Mouse (Mus musculus) CH12.LX (cell line): ENCODE measurements around the gene Olfr1441. TPM values are rescaled to one million over a fixed set of nuclear protein-coding genes. Genes with fewer than 3 reads are reported as not detected.

Source experiments
- DNase-seq: peaks from one replicate; pipeline ENCODE4 v3.0.0-alpha.2; 2013; ENCODE audit errors: extremely low read depth
- H3K27ac ChIP-seq: 2 replicates; pipeline ENCODE4 v1.5.1; 2012; ENCODE audit warnings: low read depth, mild to moderate bottlenecking, control low read depth, moderate library complexity; ENCODE audit not compliant: insufficient read depth
- H3K27me3 ChIP-seq: replicated peaks from 2 replicates; pipeline ENCODE3; 2012; ENCODE audit warnings: inconsistent platforms
- H3K36me3 ChIP-seq, 2 experiments: replicated peaks in 1 of 2; 2 replicates each; pipeline versions ENCODE3 to v1.6.1; 2012; ENCODE audit warnings: inconsistent platforms in 1 of 2, low read length in 1 of 2, mild to moderate bottlenecking in 1 of 2, mixed read lengths in 1 of 2, moderate library complexity in 1 of 2; ENCODE audit not compliant: control insufficient read depth in 1 of 2, insufficient read depth in 1 of 2
- H3K4me1 ChIP-seq, 2 experiments: 2 replicates each; pipeline ENCODE4 v1.6.1; 2012; ENCODE audit warnings: inconsistent platforms in 1 of 2, moderate library complexity in 1 of 2; ENCODE audit not compliant: insufficient read depth in 2 of 2, control insufficient read depth in 1 of 2
- H3K4me2 ChIP-seq: 2 replicates; pipeline ENCODE4 v1.6.1; 2012; ENCODE audit warnings: low read depth, mild to moderate bottlenecking, control low read depth; ENCODE audit not compliant: poor library complexity, insufficient read depth, severe bottlenecking
- H3K4me3 ChIP-seq, 3 experiments: fragments of 150-350 bp in 1 of 3; sonication (generic) in 1 of 3; replicated peaks in 1 of 3; 2 replicates each; pipeline versions ENCODE3 to v1.5.1; 2011 to 2012; ENCODE audit warnings: low read depth in 2 of 3, low read length in 2 of 3, mild to moderate bottlenecking in 2 of 3, moderate library complexity in 2 of 3, control low read depth in 1 of 3, improper control_type of control experiment in 1 of 3, inconsistent platforms in 1 of 3, mixed read lengths in 1 of 3; ENCODE audit not compliant: poor library complexity in 1 of 3
- H3K79me2 ChIP-seq: replicated peaks from 2 replicates; pipeline ENCODE4 v1.6.1; 2012; ENCODE audit warnings: mild to moderate bottlenecking, moderate library complexity; ENCODE audit not compliant: control insufficient read depth, poor library complexity, insufficient read depth, severe bottlenecking; ENCODE audit errors: extremely low read depth
- H3K9ac ChIP-seq: 2 replicates; pipeline ENCODE4 v1.6.1; 2012; ENCODE audit warnings: low read depth, mild to moderate bottlenecking, control low read depth, moderate library complexity; ENCODE audit not compliant: insufficient read depth
- H3K9me3 ChIP-seq: replicated peaks from 2 replicates; pipeline ENCODE3; 2012; ENCODE audit warnings: low read length, inconsistent platforms, mixed read lengths
- CHD1 ChIP-seq: IDR thresholded peaks from 2 replicates; pipeline ENCODE4 v1.6.1; 2012; ENCODE audit warnings: low read depth, low read length, improper control_type of control experiment, inconsistent platforms
- CHD2 ChIP-seq: IDR thresholded peaks from 2 replicates; pipeline ENCODE4 v1.6.1; 2011; ENCODE audit warnings: low read length, improper control_type of control experiment
- CTCF ChIP-seq, 2 experiments: IDR thresholded peaks in 1 of 2; conservative IDR thresholded peaks in 1 of 2; 2 replicates each; pipeline ENCODE4 v1.5.1; 2011 to 2012; ENCODE audit warnings: low read depth in 2 of 2, low read length in 2 of 2, improper control_type of control experiment in 1 of 2, inconsistent platforms in 1 of 2, mild to moderate bottlenecking in 1 of 2, moderate library complexity in 1 of 2
- E2F4 ChIP-seq: IDR thresholded peaks from 2 replicates; pipeline ENCODE4 v1.6.1; 2011; ENCODE audit warnings: low read depth, low read length, improper control_type of control experiment; ENCODE audit not compliant: insufficient replicate concordance
- ELF1 ChIP-seq: IDR thresholded peaks from 2 replicates; pipeline ENCODE4 v1.6.1; 2014; ENCODE audit warnings: low read depth, mild to moderate bottlenecking, inconsistent platforms, low read length, improper control_type of control experiment
- EP300 ChIP-seq: IDR thresholded peaks from 2 replicates; pipeline ENCODE4 v1.6.1; 2011; ENCODE audit warnings: low read length, improper control_type of control experiment
- GABPA ChIP-seq: IDR thresholded peaks from 2 replicates; pipeline ENCODE4 v1.6.1; 2012; ENCODE audit warnings: low read depth, low read length, improper control_type of control experiment, inconsistent platforms; ENCODE audit not compliant: insufficient replicate concordance
- HCFC1 ChIP-seq: IDR thresholded peaks from 2 replicates; pipeline ENCODE4 v1.6.1; 2012; ENCODE audit warnings: low read depth, mild to moderate bottlenecking, inconsistent platforms, low read length, improper control_type of control experiment
- IRF4 ChIP-seq: IDR thresholded peaks from 2 replicates; pipeline ENCODE4 v1.6.1; 2014; ENCODE audit warnings: low read depth, mild to moderate bottlenecking, inconsistent platforms, low read length, improper control_type of control experiment
- JUND ChIP-seq: conservative IDR thresholded peaks from 2 replicates; pipeline ENCODE4 v1.6.1; 2011; ENCODE audit warnings: low read depth, low read length, improper control_type of control experiment
- KAT2A ChIP-seq: IDR thresholded peaks from 2 replicates; pipeline ENCODE4 v1.6.1; 2012; ENCODE audit warnings: low read length, improper control_type of control experiment, inconsistent platforms; ENCODE audit not compliant: insufficient replicate concordance
- MAFK ChIP-seq: IDR thresholded peaks from 2 replicates; pipeline ENCODE4 v1.6.1; 2011; ENCODE audit warnings: low read length, improper control_type of control experiment; ENCODE audit not compliant: insufficient replicate concordance
- MXI1 ChIP-seq: IDR thresholded peaks from 2 replicates; pipeline ENCODE4 v1.6.1; 2011; ENCODE audit warnings: mild to moderate bottlenecking, low read depth, low read length, improper control_type of control experiment
- NELFE ChIP-seq: IDR thresholded peaks from 2 replicates; pipeline ENCODE4 v1.6.1; 2011; ENCODE audit warnings: low read depth, low read length, improper control_type of control experiment
- POLR2A ChIP-seq: IDR thresholded peaks from 2 replicates; pipeline ENCODE4 v1.6.1; 2011; ENCODE audit warnings: low read depth, mild to moderate bottlenecking, improper control_type of control experiment, low read length
- POLR2AphosphoS2 ChIP-seq: IDR thresholded peaks from 2 replicates; pipeline ENCODE4 v1.6.1; 2011; ENCODE audit warnings: low read depth, low read length, improper control_type of control experiment
- SMC3 ChIP-seq: IDR thresholded peaks from 2 replicates; pipeline ENCODE4 v1.6.1; 2011; ENCODE audit warnings: low read depth, low read length, improper control_type of control experiment
- UBTF ChIP-seq: IDR thresholded peaks from 2 replicates; pipeline ENCODE4 v1.6.1; 2012; ENCODE audit warnings: low read depth, mild to moderate bottlenecking, inconsistent platforms, low read length, improper control_type of control experiment, moderate library complexity
- USF1 ChIP-seq: IDR thresholded peaks from 2 replicates; pipeline ENCODE4 v1.6.1; 2014; ENCODE audit warnings: low read depth, mild to moderate bottlenecking, inconsistent platforms, low read length, improper control_type of control experiment
- USF2 ChIP-seq: conservative IDR thresholded peaks from 2 replicates; pipeline ENCODE4 v1.6.1; 2011; ENCODE audit warnings: low read depth, low read length, improper control_type of control experiment
- ZC3H11A ChIP-seq: IDR thresholded peaks from 2 replicates; pipeline ENCODE4 v1.6.1; 2012; ENCODE audit warnings: low read depth, mild to moderate bottlenecking, inconsistent platforms, low read length, improper control_type of control experiment
- ZMIZ1 ChIP-seq: IDR thresholded peaks from 2 replicates; pipeline ENCODE4 v1.6.1; 2012; ENCODE audit warnings: low read depth, mild to moderate bottlenecking, inconsistent platforms, low read length, improper control_type of control experiment
- ZNF384 ChIP-seq: IDR thresholded peaks from 2 replicates; pipeline ENCODE4 v1.6.1; 2012; ENCODE audit warnings: low read depth, low read length, improper control_type of control experiment, inconsistent platforms
- dilution Hi-C: fragments of 300-500 bp; cut with MboI; formaldehyde crosslinking; loops from 2 replicates; pipeline ENCODE4 v1.14.3; 2020; ENCODE audit warnings: low sequenced_read_pairs; ENCODE audit not compliant: extremely low pct_unique_long_range_greater_than_20kb, extremely low pct_ligation_motif_present
- in situ Hi-C: fragments of 300-500 bp; cut with MboI; formaldehyde crosslinking; loops from 3 replicates; pipeline ENCODE4 v1.14.3; 2019; ENCODE audit warnings: low sequenced_read_pairs, low pct_ligation_motif_present, low pct_unique_long_range_greater_than_20kb, mixed read lengths
- polyA plus RNA-seq: library from polyadenylated mRNA; unstranded; fragments of >175 nt; gene quantifications from 2 replicates; pipeline ENCODE4 v1.2.1, GENCODE M21; 2012; ENCODE audit warnings: low read depth; ENCODE audit not compliant: insufficient read length
- total RNA-seq, 2 experiments: library from RNA; depleted of rRNA; stranded (reverse); fragments of 300-350 nt in 1 of 2; fragments of >200 nt in 1 of 2; gene quantifications; 2 replicates each; pipeline ENCODE4 v1.2.3; 2012 to 2014

Olfr1441 gene
- total and polyA plus RNA-seq, 3 experiments, result not detected

DNA sequence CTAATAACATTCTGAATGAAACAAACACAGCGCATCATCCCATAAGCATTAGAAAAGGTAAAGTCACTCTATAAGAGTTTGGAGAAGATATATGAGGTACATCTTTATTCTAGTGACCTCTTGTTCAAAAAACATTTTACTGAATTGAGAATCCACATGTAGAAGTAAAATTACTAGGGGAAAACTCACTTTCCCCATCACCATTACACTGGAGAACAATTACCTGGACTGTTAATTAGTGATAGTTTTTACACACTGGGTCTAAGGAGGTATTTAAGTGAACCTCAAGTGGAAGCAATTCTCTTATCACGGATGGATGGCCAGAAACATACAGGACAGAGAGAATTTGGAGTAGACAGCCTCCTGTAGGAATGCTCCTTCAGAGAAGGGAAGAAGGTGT is 30.3 kb upstream of the Olfr1441 start, which contains the start of gene Olfr1440:
TSS of gene Olfr1440 (plus strand) at position 301 of the 400 bp plus-strand sequence.
- dilution Hi-C loops, result no loop called here
- no peaks in the 10 kb centered on the region for H3K36me3 ChIP-seq

DNA sequence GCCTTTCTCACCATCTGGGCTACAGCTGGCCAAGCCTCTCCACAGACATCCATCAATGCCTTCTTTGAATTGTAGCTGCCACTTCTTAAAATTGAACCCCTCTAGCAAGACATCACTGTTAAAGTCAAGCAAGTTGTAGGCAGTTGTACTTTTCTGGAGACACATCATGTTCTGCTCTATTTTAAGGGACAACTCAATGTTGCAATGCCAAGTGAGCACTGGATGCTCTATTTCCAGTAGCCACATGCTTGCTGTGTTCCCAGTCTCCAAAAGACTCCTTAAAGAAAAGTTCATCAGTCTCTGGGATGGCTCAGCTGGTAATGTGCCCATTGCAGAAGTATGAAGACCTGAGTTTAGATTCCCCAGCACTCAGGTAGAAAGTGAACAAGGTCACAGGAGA is 3.5 kb upstream of the Olfr1441 start:
- no peaks in the 10 kb centered on the region for H3K9me3 ChIP-seq
- H3K4me2 ChIP-seq, result no peak overlapping the region
- dilution Hi-C loops, result no loop called here

More for the DNA sequence above, 30.3 kb upstream of the Olfr1441 start, which contains the start of gene Olfr1440:
- H3K27ac ChIP-seq, result no peak within 1 kb of the TSS
- no peaks in the 10 kb centered on the region for H3K79me2 ChIP-seq
- DNase-seq, result no peak
- no peaks in the 10 kb centered on the region for H3K4me1 ChIP-seq
- H3K9ac ChIP-seq, result no peak within 1 kb of the TSS
- H3K9me3 ChIP-seq, result no peaks in the 10 kb centered on the region
- in situ Hi-C loops, result no loop called here
- H3K4me3 ChIP-seq, result no peak within 1 kb of the TSS
- H3K27me3 ChIP-seq, result no peaks in the 10 kb centered on the region
- TF ChIP-seq CHD2 (no peak), MXI1 (no peak), NELFE (no peak), CHD1 (no peak), ZC3H11A (no peak), JUND (no peak), UBTF (no peak), E2F4 (no peak), IRF4 (no peak), KAT2A (no peak), ZMIZ1 (no peak), USF1 (no peak), GABPA (no peak), CTCF (conservative IDR thresholded peaks at IDR 0.05 in 1 of 2, IDR thresholded peaks at IDR 0.05 in 1 of 2; ENCODE audit: low read depth in 2 of 2, low read length in 2 of 2) (no peak), USF2 (no peak), POLR2AphosphoS2 (no peak), POLR2A (no peak), MAFK (no peak)
- H3K4me2 ChIP-seq, result no peak within 1 kb of the TSS

More for the DNA sequence above, 3.5 kb upstream of the Olfr1441 start:
- Histone ChIP-seq H3K4me3 (no peak overlapping the region), H3K9ac (no peak overlapping the region), H3K27me3 (no peaks in the 10 kb centered on the region), H3K79me2 (no peaks in the 10 kb centered on the region), H3K27ac (no peak overlapping the region), H3K4me1 (no peaks in the 10 kb centered on the region), H3K36me3 (no peaks in the 10 kb centered on the region)
- TF ChIP-seq ZMIZ1 (no peak), MAFK (no peak), HCFC1 (no peak), CHD1 (no peak), EP300 (no peak), CTCF (conservative IDR thresholded peaks at IDR 0.05 in 1 of 2, IDR thresholded peaks at IDR 0.05 in 1 of 2; ENCODE audit: low read depth in 2 of 2, low read length in 2 of 2) (no peak), UBTF (no peak), SMC3 (no peak), ZNF384 (no peak), ELF1 (no peak)
- no peak for DNase-seq
- in situ Hi-C loops, result no loop called here
